Mouse (Mus musculus) cortical plate, adult 2 months (tissue): ENCODE results near the gene Gm11060. TPM values are rescaled to one million over a fixed set of nuclear protein-coding genes. Genes with fewer than 3 reads are reported as not detected.

ENCODE experiments used
- H3K27ac ChIP-seq: fragments of 200-500 bp; 2 replicates; pipeline ENCODE4 v1.5.1; 2012; ENCODE audit warnings: low read length, control low read depth, inconsistent platforms; ENCODE audit not compliant: insufficient read depth
- H3K4me1 ChIP-seq: fragments of 200-500 bp; 2 replicates; pipeline ENCODE4 v1.6.1; 2011; ENCODE audit warnings: low read length; ENCODE audit not compliant: control insufficient read depth, insufficient read depth
- H3K4me3 ChIP-seq: fragments of 200-500 bp; 2 replicates; pipeline ENCODE4 v1.5.1; 2011; ENCODE audit warnings: mild to moderate bottlenecking, low read length, control low read depth; ENCODE audit not compliant: insufficient read depth
- CTCF ChIP-seq: fragments of 200-500 bp; IDR thresholded peaks from 2 replicates; pipeline ENCODE4 v1.5.1; 2011; ENCODE audit warnings: mild to moderate bottlenecking, control low read depth, low read length; ENCODE audit not compliant: insufficient read depth; ENCODE audit errors: extremely low read depth
- POLR2A ChIP-seq: fragments of 200-500 bp; IDR thresholded peaks from 2 replicates; pipeline ENCODE4 v1.6.1; 2011; ENCODE audit warnings: mild to moderate bottlenecking, low read length, control low read depth; ENCODE audit not compliant: insufficient read depth; ENCODE audit errors: extremely low read depth
- polyA plus RNA-seq: library from polyadenylated mRNA; depleted of rRNA; stranded (reverse); fragments of >200 nt; gene quantifications from 2 replicates; pipeline ENCODE4 v1.2.3, GENCODE M21; 2012

Gm11060 gene
- polyA plus RNA-seq, 1 experiment = not detected

DNA sequence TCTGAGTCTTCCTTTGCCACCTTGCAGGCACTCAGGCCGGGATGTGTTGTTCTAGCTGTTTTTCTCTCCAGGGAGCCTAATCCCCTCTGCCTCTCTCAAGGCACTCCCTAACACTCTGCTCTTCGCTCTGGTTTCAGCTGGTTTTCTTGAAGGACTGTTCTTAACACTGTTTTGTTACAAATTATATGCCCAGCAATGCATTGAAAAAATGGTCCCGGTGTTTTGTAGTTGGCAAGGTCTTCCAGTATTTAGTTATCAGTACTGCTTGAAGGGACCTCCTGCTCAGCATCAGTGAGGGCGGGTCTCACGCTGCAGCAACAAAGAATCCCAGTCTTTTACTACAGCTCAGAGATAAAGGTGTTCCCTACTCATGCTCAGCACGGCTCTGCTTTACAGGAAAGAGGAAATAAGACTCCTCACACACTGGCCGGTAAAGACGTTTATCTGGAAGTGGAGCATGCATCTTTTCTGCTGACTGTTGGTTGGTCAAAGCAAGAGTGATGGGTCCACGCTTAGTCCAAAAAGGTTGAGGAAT lies 9.5 kb upstream of the Gm11060 start:
- H3K27ac ChIP-seq = no peak overlapping the region
- TF ChIP-seq POLR2A (no peak), CTCF (no peak)
- H3K4me1 ChIP-seq = no peaks in the 10 kb centered on the region
- no peak overlapping the region for H3K4me3 ChIP-seq

DNA sequence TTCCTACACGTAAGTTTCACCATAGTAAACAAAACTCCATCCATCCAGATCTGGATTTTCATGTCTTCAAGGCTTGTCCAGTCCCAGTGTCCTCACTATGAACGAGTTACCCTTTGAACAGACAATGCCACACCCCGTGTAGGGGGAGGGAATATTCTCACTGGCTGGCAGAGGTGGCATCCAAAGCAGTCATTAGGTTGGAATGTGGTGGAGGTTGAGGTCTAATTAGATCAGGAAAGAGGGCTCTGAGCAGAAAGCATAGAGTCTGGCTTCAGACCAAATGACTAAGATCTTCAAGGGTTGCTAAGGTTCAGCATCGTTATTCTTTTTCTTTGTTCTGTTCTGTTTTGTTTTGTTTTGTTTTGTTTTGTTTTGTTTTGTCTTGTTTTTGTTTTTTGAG lies 7.8 kb upstream of the Gm11060 start:
- Histone ChIP-seq H3K4me1 (no peaks in the 10 kb centered on the region), H3K4me3 (no peak overlapping the region), H3K27ac (no peak overlapping the region)
- TF ChIP-seq CTCF (no peak), POLR2A (no peak)

DNA sequence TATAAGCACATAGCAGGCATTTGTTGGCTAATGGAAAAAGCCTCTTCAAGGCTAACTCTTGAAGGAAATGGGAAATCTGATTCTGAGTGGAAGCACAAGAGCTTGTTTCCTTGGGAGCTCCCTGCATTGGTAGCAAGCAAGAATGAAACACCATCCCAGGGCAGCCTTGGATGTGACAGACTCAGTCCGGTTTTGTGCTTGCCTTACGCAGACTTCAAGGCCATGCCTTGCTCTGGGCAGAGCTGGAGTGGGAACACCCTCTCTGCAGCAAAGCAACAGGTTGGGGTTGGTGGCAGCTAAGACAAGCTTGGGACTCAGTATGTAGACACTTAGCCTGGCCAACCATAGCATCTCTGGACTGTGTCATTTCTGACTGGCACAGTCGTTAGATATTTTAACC lies 5.7 kb upstream of the Gm11060 start:
- Histone ChIP-seq H3K4me3 (no peak overlapping the region), H3K27ac (no peak overlapping the region), H3K4me1 (no peaks in the 10 kb centered on the region)
- TF ChIP-seq POLR2A (no peak), CTCF (no peak)

DNA sequence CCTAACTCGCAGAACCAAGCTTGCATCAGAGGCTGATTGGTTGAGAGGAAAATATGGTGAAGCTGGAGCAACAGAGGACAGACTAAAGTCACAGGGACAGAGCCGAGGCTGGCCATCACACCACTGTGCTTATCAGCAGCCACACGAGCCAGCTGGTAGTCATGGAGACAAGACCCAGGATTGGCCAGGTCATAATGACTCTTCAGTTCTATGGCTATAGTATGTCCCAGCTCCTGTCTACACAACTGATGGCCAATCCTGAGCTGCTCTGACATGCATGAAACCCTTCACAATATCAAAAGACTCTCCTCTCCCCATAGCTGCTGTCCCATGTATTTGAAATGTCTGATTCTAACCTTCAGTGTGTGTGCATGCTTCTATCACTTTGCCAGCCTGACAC lies 3.8 kb upstream of the Gm11060 start:
- H3K4me3 ChIP-seq = no peak overlapping the region
- TF ChIP-seq POLR2A (no peak), CTCF (no peak)
- no peaks in the 10 kb centered on the region for H3K4me1 ChIP-seq
- H3K27ac ChIP-seq = no peak overlapping the region

DNA sequence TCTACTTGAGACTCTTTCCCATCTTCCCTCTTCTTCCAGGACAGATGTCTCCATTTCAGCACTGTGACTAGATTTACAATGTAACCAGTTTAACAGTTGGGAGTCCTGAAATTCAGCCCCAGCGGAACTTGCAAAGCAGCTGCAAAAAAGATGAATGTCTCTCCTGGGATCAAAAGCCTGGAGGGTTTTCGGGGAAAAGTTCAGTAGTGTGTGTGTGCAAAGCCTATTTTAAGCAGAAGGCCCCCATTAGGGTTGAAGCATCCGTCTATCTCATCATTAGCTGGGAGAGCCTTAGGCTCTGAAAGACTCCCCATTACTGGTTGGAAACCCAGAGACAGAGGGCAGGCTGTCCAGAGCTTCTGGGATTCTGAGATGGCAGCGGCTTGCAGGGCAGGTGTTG lies 2.7 kb upstream of the Gm11060 start:
- no peak for TF ChIP-seq CTCF
- no peak for TF ChIP-seq POLR2A

DNA sequence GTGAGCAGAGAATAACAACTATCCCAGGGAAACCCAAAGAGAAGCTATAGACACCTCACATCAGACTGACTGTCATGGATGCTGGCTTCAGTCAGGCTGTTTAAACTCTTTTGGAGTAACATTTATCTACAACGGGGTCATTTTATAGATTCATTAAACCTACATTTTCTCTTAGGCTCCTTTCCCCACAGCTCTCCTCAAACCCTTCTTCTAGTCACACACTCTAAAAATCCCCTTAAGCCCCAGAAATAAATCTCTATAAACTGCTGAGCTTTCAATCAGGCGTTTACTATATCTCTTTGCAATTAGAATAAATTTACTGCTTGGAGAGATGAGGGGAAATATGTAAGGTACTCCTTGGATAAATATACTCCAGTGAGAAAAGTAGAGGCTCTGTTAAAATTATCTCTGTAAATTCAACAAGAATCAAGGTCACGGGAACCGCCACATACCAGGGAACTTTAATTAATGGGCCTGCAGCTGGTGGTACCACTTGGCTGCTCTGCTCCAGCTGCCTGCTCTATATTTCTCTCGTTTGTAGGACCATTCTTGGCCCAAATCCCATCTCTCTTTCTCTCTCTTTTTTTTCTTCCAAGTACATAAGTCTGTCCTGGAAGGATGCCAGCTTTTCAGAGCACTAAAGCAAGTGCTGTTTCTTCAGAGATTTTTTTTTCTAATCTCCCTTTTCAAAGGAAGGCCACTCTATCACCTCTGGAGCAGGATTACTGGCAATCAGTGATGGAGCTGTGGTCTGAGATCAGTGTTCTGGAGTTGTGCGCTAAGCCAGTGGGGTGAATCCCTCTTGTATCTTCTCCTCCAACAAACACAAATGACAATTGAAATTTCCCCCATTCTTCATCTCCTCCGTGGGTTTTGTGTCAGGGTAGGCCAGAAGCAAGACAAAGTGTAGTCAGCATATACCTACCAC lies 2.0 kb upstream of the Gm11060 start:
- Histone ChIP-seq H3K4me1 (no peaks in the 10 kb centered on the region), H3K27ac (no peak overlapping the region), H3K4me3 (no peak overlapping the region)
- TF ChIP-seq POLR2A (no peak), CTCF (no peak)

More for the DNA sequence above, 2.7 kb upstream of the Gm11060 start:
- Histone ChIP-seq H3K4me3 (no peak overlapping the region), H3K27ac (no peak overlapping the region), H3K4me1 (no peaks in the 10 kb centered on the region)

DNA sequence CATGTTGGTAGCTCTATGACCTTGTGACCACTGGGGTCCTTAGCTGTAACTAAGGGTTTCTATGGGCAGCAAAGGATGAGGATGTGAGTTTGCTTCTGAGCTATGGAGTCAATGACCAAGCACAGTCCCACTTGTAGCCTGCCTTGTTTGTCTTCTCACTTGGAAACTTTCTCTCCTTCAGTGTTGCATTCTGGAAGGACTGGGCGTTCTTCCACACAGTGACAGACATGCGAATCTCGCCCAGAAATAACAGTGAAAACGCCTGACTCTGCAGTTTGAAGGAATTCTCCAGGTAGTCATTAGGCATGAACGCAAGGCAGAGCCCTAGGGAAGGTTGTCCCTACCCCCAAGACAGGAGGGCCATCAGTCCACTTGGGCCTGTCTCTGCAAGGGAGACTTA lies 827 bp upstream of the Gm11060 start:
- TF ChIP-seq POLR2A = no peak
- no peak for TF ChIP-seq CTCF
- H3K27ac ChIP-seq = no peak overlapping the region
- H3K4me3 ChIP-seq = no peak overlapping the region
- no peaks in the 10 kb centered on the region for H3K4me1 ChIP-seq

DNA sequence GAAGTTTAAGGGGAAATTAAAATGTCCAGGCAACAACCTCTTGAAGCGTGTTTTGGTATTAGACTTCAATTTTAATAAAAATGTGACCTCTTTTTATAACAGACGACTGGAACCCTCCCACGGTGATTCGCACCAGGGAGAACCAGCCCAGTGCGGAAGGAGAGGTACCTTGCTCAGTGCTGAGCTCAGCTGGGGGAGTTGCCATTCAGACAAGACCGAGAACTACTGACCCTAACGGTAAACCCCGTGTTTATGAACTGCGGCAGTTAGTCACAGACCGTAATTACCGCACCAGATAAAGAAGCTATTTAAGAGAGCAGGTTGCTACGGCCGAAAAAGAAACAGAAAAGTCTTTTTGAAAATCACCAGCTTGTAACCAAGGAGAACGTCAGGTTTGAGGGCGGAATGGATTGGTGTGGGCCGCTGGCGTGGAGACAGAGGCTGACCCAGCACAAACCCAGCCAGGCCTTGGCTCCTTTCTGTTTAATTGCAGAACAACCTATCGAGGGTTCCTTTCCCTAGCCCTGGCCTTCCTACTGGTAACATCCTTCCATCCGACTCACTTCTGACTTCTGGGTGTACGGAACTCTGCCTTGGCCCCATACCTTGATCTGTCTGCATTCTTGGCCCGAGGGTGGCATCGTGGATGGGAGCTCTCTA lies 5.6 kb downstream of the Gm11060 start:
- no peaks in the 10 kb centered on the region for H3K4me1 ChIP-seq
- TF ChIP-seq POLR2A = no peak
- H3K4me3 ChIP-seq = no peak overlapping the region
- no peak overlapping the region for H3K27ac ChIP-seq

DNA sequence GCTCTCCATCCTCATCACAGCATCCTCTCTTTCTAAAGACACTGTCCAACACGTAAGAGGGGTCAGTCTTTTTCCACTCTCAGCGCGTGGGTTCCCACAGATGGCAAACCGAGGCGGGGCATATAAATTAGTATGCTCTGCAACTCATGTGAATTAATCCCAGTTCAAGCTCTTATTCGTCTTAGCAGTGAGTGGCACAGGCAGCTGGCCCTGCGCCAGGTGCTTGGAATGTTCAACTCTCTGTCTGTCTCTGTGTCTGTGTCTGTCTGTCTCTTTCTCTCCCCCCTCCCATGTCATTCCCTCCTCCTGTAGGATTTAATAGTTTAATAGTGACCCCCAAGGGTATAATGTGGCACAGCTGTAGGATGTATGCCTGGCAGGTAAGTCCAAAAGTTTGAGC lies 7.6 kb downstream of the Gm11060 start:
- Histone ChIP-seq H3K27ac (no peak overlapping the region), H3K4me3 (no peak overlapping the region), H3K4me1 (no peaks in the 10 kb centered on the region)
- no peak for TF ChIP-seq CTCF
- no peak for TF ChIP-seq POLR2A
